Mouse (Mus musculus) embryonic stem cell, embryonic (primary cell): ENCODE data around the gene Tmem44.

ENCODE experiments used
- CTCF ChIA-PET, 4 experiments: fragments of 300-600 bp in 2 of 4; fragments of 350-600 bp in 2 of 4; sonication (Branson Sonifier 250); formaldehyde crosslinking; loops; one replicate each; lab custom pipeline; 2022; ENCODE audit warnings: inconsistent platforms in 2 of 4; lab: Charles Lee
- POLR2A ChIA-PET, 4 experiments: fragments of 300-600 bp in 2 of 4; fragments of 350-600 bp in 2 of 4; sonication (Branson Sonifier 250); formaldehyde crosslinking; loops; one replicate each; lab custom pipeline; 2022; ENCODE audit warnings: antibody characterized with exemption in 4 of 4, inconsistent platforms in 1 of 4; lab: Charles Lee

Gene Tmem44

GRCm38 (mm10) chr16:30535075-30535474, 15.6 kb downstream of the Tmem44 start:
- CTCF ChIA-PET, result interaction anchor here in 2 of 4 experiments (0.7 to 1.7 kb wide), 2 partner anchors 12 to 15 kb away, joined by 3 to 4 read pairs; no protein-coding TSS in a partner anchor
- POLR2A ChIA-PET, result interaction anchor here in 2 of 4 experiments (0.7 to 1.4 kb wide), 2 partner anchors 32 to 273 kb away, joined by 3 read pairs; no protein-coding TSS in a partner anchor

- POLR2A ChIA-PET, result interaction anchor here in 1 of 4 experiments (1.0 to 1.4 kb wide), 2 partner anchors 21 to 33 kb away, joined by 3 read pairs; no protein-coding TSS in a partner anchor
- CTCF ChIA-PET, result interaction anchor here in 1 of 4 experiments (1.0 kb wide), 1 partner anchor 13 kb away, joined by 3 read pairs; no protein-coding TSS in a partner anchor
Observed at GRCm38 (mm10) chr16:30533592-30533991, 17.1 kb downstream of the Tmem44 start.

- POLR2A ChIA-PET, result no interaction called here
- CTCF ChIA-PET, result interaction anchor here in 3 of 4 experiments (0.6 to 3.6 kb wide), 7 partner anchors 8 to 821 kb away, joined by 3 to 15 read pairs (median 4); partner anchors contain the start of gene Tmem44 (in 1 of the 3)
Observed at GRCm38 (mm10) chr16:30532929-30533328, 17.7 kb downstream of the Tmem44 start.

GRCm38 (mm10) chr16:30531761-30532406, 18.8 kb downstream of the Tmem44 start:
- ChIA-PET CTCF (interaction anchor here (0.6 to 3.6 kb wide), 22 partner anchors 8 to 850 kb away, joined by 3 to 15 read pairs (median 4); partner anchors contain the start of gene Tmem44 (in 1 of the 4)), POLR2A (interaction anchor here in 2 of 4 experiments (0.6 to 1.8 kb wide), 3 partner anchors 10 to 403 kb away, joined by 3 to 5 read pairs (median 3); no protein-coding TSS in a partner anchor)

- POLR2A ChIA-PET, result interaction anchor here in 2 of 4 experiments (0.7 to 1.8 kb wide), 3 partner anchors 9 to 1237 kb away, joined by 4 to 5 read pairs (median 4); no protein-coding TSS in a partner anchor
- CTCF ChIA-PET, result interaction anchor here (0.6 to 3.6 kb wide), 20 partner anchors 8 to 718 kb away, joined by 3 to 15 read pairs (median 4); no protein-coding TSS in a partner anchor
Observed at GRCm38 (mm10) chr16:30530815-30531214, 19.8 kb downstream of the Tmem44 start.

GRCm38 (mm10) chr16:30528386-30528785, 22.3 kb downstream of the Tmem44 start:
- POLR2A ChIA-PET, result no interaction called here
- CTCF ChIA-PET, result interaction anchor here in 1 of 4 experiments (0.7 kb wide), 1 partner anchor 8 kb away, joined by 3 read pairs; no protein-coding TSS in a partner anchor

- ChIA-PET POLR2A (no interaction called here), CTCF (no interaction called here)
Observed at GRCm38 (mm10) chr16:30527889-30528288, 22.8 kb downstream of the Tmem44 start.

- POLR2A ChIA-PET, result no interaction called here
- CTCF ChIA-PET, result no interaction called here
Observed at GRCm38 (mm10) chr16:30525756-30526155, 24.9 kb downstream of the Tmem44 start.

- POLR2A ChIA-PET, result interaction anchor here in 2 of 4 experiments (0.6 to 1.2 kb wide), 2 partner anchors 9 to 380 kb away, joined by 3 to 5 read pairs; no protein-coding TSS in a partner anchor
- CTCF ChIA-PET, result no interaction called here
Observed at GRCm38 (mm10) chr16:30524481-30524880, 26.2 kb downstream of the Tmem44 start.

- POLR2A ChIA-PET, result interaction anchor here in 3 of 4 experiments (0.6 to 2.1 kb wide), 7 partner anchors 10 to 242 kb away, joined by 3 to 6 read pairs (median 3); no protein-coding TSS in a partner anchor
- CTCF ChIA-PET, result interaction anchor here in 3 of 4 experiments (0.6 to 2.2 kb wide), 7 partner anchors 9 to 276 kb away, joined by 3 to 9 read pairs (median 3); no protein-coding TSS in a partner anchor
Observed at GRCm38 (mm10) chr16:30522253-30522940, 28.2 kb downstream of the Tmem44 start.

- ChIA-PET POLR2A (interaction anchor here in 2 of 4 experiments (0.6 to 1.1 kb wide), 3 partner anchors 83 to 249 kb away, joined by 3 to 4 read pairs (median 3); no protein-coding TSS in a partner anchor), CTCF (interaction anchor here (0.6 to 2.2 kb wide), 37 partner anchors 9 to 688 kb away, joined by 3 to 18 read pairs (median 4); partner anchors contain the start of genes Acap2 (in 1 of the 4) and Lrrc15 (in 1 of the 4))
Observed at GRCm38 (mm10) chr16:30521147-30521546, 29.5 kb downstream of the Tmem44 start.

GRCm38 (mm10) chr16:30520361-30520823, 30.2 kb downstream of the Tmem44 start:
- ChIA-PET CTCF (interaction anchor here (0.6 to 2.2 kb wide), 53 partner anchors 9 to 689 kb away, joined by 3 to 18 read pairs (median 4); partner anchors contain the start of genes Lrrc15 (in 2 of the 4), Acap2 (in 1 of the 4) and Gp5 (in 1 of the 4)), POLR2A (interaction anchor here in 2 of 4 experiments (0.7 to 1.8 kb wide), 5 partner anchors 8 to 203 kb away, joined by 3 to 7 read pairs (median 3); no protein-coding TSS in a partner anchor)

GRCm38 (mm10) chr16:30518635-30519034, 32.0 kb downstream of the Tmem44 start:
- CTCF ChIA-PET, result interaction anchor here in 2 of 4 experiments (0.5 to 1.3 kb wide), 5 partner anchors 11 to 1034 kb away, joined by 3 to 4 read pairs (median 3); no protein-coding TSS in a partner anchor
- POLR2A ChIA-PET, result interaction anchor here in 1 of 4 experiments (1.1 to 1.4 kb wide), 3 partner anchors 113 to 233 kb away, joined by 3 read pairs; partner anchors contain the start of gene Atp13a3

GRCm38 (mm10) chr16:30517666-30518283, 32.9 kb downstream of the Tmem44 start:
- ChIA-PET POLR2A (no interaction called here), CTCF (interaction anchor here in 3 of 4 experiments (0.6 to 1.1 kb wide), 3 partner anchors 15 to 268 kb away, joined by 3 to 6 read pairs (median 3); no protein-coding TSS in a partner anchor)

GRCm38 (mm10) chr16:30516993-30517392, 33.6 kb downstream of the Tmem44 start:
- ChIA-PET POLR2A (interaction anchor here in 1 of 4 experiments (0.7 kb wide), 2 partner anchors 68 to 244 kb away, joined by 3 read pairs; no protein-coding TSS in a partner anchor), CTCF (interaction anchor here in 2 of 4 experiments (0.6 to 1.5 kb wide), 6 partner anchors 23 to 949 kb away, joined by 3 to 6 read pairs (median 4); partner anchors contain the start of gene Lrrc15 (in 1 of the 2))

- POLR2A ChIA-PET, result interaction anchor here in 3 of 4 experiments (0.7 to 1.5 kb wide), 8 partner anchors 9 to 260 kb away, joined by 3 to 5 read pairs (median 4); no protein-coding TSS in a partner anchor
- CTCF ChIA-PET, result interaction anchor here (0.6 to 2.9 kb wide), 37 partner anchors 8 to 886 kb away, joined by 3 to 16 read pairs (median 3); partner anchors contain the start of gene Lrrc15 (in 1 of the 4)
Observed at GRCm38 (mm10) chr16:30515418-30515817, 35.2 kb downstream of the Tmem44 start.
